ENCODE assay signal across 27 mouse cellular contexts in the genomic region with DNA sequence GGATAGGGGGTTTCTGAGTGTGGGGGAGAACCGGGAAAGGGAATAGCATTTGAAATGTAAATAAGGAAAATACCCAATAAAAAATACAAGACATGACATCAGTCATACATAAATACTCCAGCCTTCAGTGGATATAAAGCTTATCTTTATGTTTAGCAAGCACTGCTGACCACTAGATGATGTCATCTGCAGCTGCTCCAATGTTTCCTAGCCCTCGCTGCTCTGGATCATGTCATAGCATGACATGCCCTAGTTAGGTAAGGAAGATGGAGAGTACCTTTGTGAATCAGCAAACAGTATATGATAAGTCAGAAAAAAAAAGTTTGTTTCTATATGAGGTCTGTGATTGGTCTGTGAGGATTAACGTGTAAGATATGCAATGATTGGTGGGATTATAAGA.
"Had no signal": no experiment of that assay in that cellular context is flagged by ENCODE, and none has a peak within 500 bp of the region (broad histone marks: within the 10 kb centered on the region; RNA-seq: fewer than 3 reads in every experiment).

No protein-coding gene starts in this region.

- DNase-seq: cerebellum, adult 8-10 months; cerebellum, adult 9-10 months; cerebellum, adult 9-11 months; cerebellum, postnatal 10 days; cerebellum, postnatal 14 days; cerebellum, postnatal 25 days; cerebellum, postnatal 36 days; embryo, embryonic 11 days; forebrain, postnatal 0 days; gastrocnemius, adult 2 months; gastrocnemius, postnatal 10 days; gastrocnemius, postnatal 25 days; gastrocnemius, postnatal 36 days; heart, adult 11 months; heart, adult 18-20 months; heart, adult 2 months had no signal

- ATAC-seq: forebrain, embryonic 13.5 days; forebrain, embryonic 14.5 days; forebrain, embryonic 15.5 days; forebrain, embryonic 16.5 days; forebrain, postnatal 0 days had no signal

- H3K27me3 ChIP-seq: embryonic facial prominence, embryonic 12.5 days; embryonic facial prominence, embryonic 13.5 days; embryonic facial prominence, embryonic 15.5 days; forebrain, embryonic 12.5 days; forebrain, embryonic 13.5 days; forebrain, embryonic 15.5 days had no signal

- H3K36me3 ChIP-seq: embryonic facial prominence, embryonic 10.5 days; embryonic facial prominence, embryonic 12.5 days; embryonic facial prominence, embryonic 13.5 days; embryonic facial prominence, embryonic 15.5 days; forebrain, embryonic 10.5 days; forebrain, embryonic 12.5 days; forebrain, embryonic 15.5 days had no signal

- H3K4me1 ChIP-seq: embryonic facial prominence, embryonic 10.5 days; embryonic facial prominence, embryonic 12.5 days; embryonic facial prominence, embryonic 13.5 days; embryonic facial prominence, embryonic 15.5 days; forebrain, embryonic 10.5 days; forebrain, embryonic 12.5 days; forebrain, embryonic 13.5 days; forebrain, embryonic 15.5 days had no signal

- H3K9ac ChIP-seq: embryonic facial prominence, embryonic 12.5 days; embryonic facial prominence, embryonic 13.5 days; embryonic facial prominence, embryonic 15.5 days; forebrain, embryonic 12.5 days; forebrain, embryonic 13.5 days; forebrain, embryonic 15.5 days; forebrain, postnatal 0 days had no signal

- H3K9me3 ChIP-seq: embryonic facial prominence, embryonic 10.5 days; embryonic facial prominence, embryonic 12.5 days; embryonic facial prominence, embryonic 13.5 days; embryonic facial prominence, embryonic 15.5 days; forebrain, embryonic 10.5 days; forebrain, embryonic 12.5 days; forebrain, embryonic 13.5 days; forebrain, embryonic 15.5 days had no signal

- H3K4me2 ChIP-seq: embryonic facial prominence, embryonic 12.5 days; embryonic facial prominence, embryonic 13.5 days; embryonic facial prominence, embryonic 15.5 days; forebrain, embryonic 12.5 days; forebrain, embryonic 13.5 days; forebrain, embryonic 15.5 days had no signal

- H3K27ac ChIP-seq: embryonic facial prominence, embryonic 10.5 days; embryonic facial prominence, embryonic 12.5 days; embryonic facial prominence, embryonic 13.5 days; embryonic facial prominence, embryonic 15.5 days; forebrain, embryonic 10.5 days; forebrain, embryonic 12.5 days; forebrain, embryonic 13.5 days; forebrain, embryonic 15.5 days; gastrocnemius, adult 2 months; heart, adult 2 months had no signal

- H3K4me3 ChIP-seq: embryonic facial prominence, embryonic 10.5 days; embryonic facial prominence, embryonic 12.5 days; embryonic facial prominence, embryonic 13.5 days; embryonic facial prominence, embryonic 15.5 days; erythroblast, embryonic 14.5 days; forebrain, embryonic 10.5 days; forebrain, embryonic 12.5 days; forebrain, embryonic 13.5 days; forebrain, embryonic 15.5 days; gastrocnemius, adult 2 months; heart, adult 2 months had no signal
